Mouse (Mus musculus) stomach, embryonic 15.5 days (tissue): ENCODE results near the gene Grin3b. TPM values are rescaled to one million over a fixed set of nuclear protein-coding genes. Genes with fewer than 3 reads are reported as not detected.
A peak's percentile ranks its signal among the peaks of the same experiment; 100 is the strongest.

Experiments
- ATAC-seq: fragments of 200-750 bp; cut with Nextera tagmentation; 2 replicates; pipeline ENCODE4 v1.8.0; 2017; ENCODE audit warnings: low read depth, moderate number of reproducible peaks, moderate TSS enrichment; ENCODE audit not compliant: insufficient read depth, low FRiP score
- H3K27ac ChIP-seq: fragments of 300-500 bp; sonication (generic); 2 replicates; pipeline ENCODE4 v1.5.1; 2015; ENCODE audit warnings: mild to moderate bottlenecking, inconsistent platforms
- H3K27me3 ChIP-seq: fragments of 300-500 bp; sonication (generic); replicated peaks from 2 replicates; pipeline ENCODE4 v1.6.1; 2015; ENCODE audit warnings: inconsistent platforms
- H3K36me3 ChIP-seq: fragments of 300-500 bp; sonication (generic); 2 replicates; pipeline ENCODE4 v1.6.1; 2015; ENCODE audit warnings: inconsistent platforms
- H3K4me1 ChIP-seq: fragments of 300-500 bp; sonication (generic); 2 replicates; pipeline ENCODE4 v1.6.1; 2015; ENCODE audit warnings: inconsistent platforms
- H3K4me2 ChIP-seq: fragments of 300-500 bp; sonication (generic); 2 replicates; pipeline ENCODE4 v1.6.1; 2015; ENCODE audit warnings: mild to moderate bottlenecking, inconsistent platforms
- H3K4me3 ChIP-seq: fragments of 300-500 bp; sonication (generic); replicated peaks from 2 replicates; pipeline ENCODE4 v1.5.1; 2015; ENCODE audit warnings: inconsistent platforms
- H3K9ac ChIP-seq: fragments of 300-500 bp; sonication (generic); 2 replicates; pipeline ENCODE4 v1.6.1; 2015; ENCODE audit warnings: inconsistent platforms
- H3K9me3 ChIP-seq: fragments of 300-500 bp; sonication (generic); 2 replicates; pipeline ENCODE4 v1.6.1; 2016; ENCODE audit warnings: inconsistent platforms
- WGBS: fragments of 180-500 bp; shearing (Covaris S2); methylation state at CpG from one replicate; pipeline ENCODE4 v1.1.7; 2015; 5-methylcytosine and 5-hydroxymethylcytosine counted together
- polyA plus RNA-seq: library from polyadenylated mRNA; unstranded; fragments of >200 nt; fragmentation: Nextera tagmentation; extraction: Ambion mirVana; gene quantifications from 2 replicates; pipeline ENCODE4 v1.2.1, GENCODE M21; 2015

The Grin3b gene
- polyA plus RNA-seq, 1 experiment from 2014 or later = 0.27 TPM

GRCm38 (mm10) chr10:80021320-80021641 lies 50.8 kb downstream of the Grin3b start:
- Histone ChIP-seq H3K4me3 (no peak overlapping the region), H3K27me3 (no peaks in the 10 kb centered on the region), H3K27ac (no peak overlapping the region), H3K4me1 (peaks cover 30% of the 10 kb centered on the region), H3K4me2 (no peak overlapping the region), H3K9me3 (no peaks in the 10 kb centered on the region), H3K36me3 (no peaks in the 10 kb centered on the region), H3K9ac (no peak overlapping the region)
- whole genome bisulfite sequencing = 82% methylated on average over 13 of the region's 13 CpGs
- no peak for ATAC-seq

GRCm38 (mm10) chr10:80022164-80022563 lies 51.6 kb downstream of the Grin3b start:
- Histone ChIP-seq H3K4me3 (no peak overlapping the region), H3K36me3 (no peaks in the 10 kb centered on the region), H3K9ac (no peak overlapping the region), H3K9me3 (no peaks in the 10 kb centered on the region), H3K27me3 (no peaks in the 10 kb centered on the region), H3K4me2 (no peak overlapping the region), H3K27ac (no peak overlapping the region), H3K4me1 (peaks cover 30% of the 10 kb centered on the region)
- 93% methylated on average over 12 of the region's 12 CpGs for WGBS
- no peak for ATAC-seq

GRCm38 (mm10) chr10:80022806-80023205 lies 52.3 kb downstream of the Grin3b start:
- no peak overlapping the region for H3K9ac ChIP-seq
- no peaks in the 10 kb centered on the region for H3K36me3 ChIP-seq
- no peak overlapping the region for H3K27ac ChIP-seq
- 94% methylated on average over 8 of the region's 8 CpGs for WGBS
- no peaks in the 10 kb centered on the region for H3K27me3 ChIP-seq
- H3K9me3 ChIP-seq = no peaks in the 10 kb centered on the region
- peaks cover 30% of the 10 kb centered on the region for H3K4me1 ChIP-seq
- no peak overlapping the region for H3K4me2 ChIP-seq
- ATAC-seq = no peak
- H3K4me3 ChIP-seq = no peak overlapping the region

- Histone ChIP-seq H3K4me1 (peaks cover 27% of the 10 kb centered on the region), H3K9ac (no peak overlapping the region), H3K9me3 (no peaks in the 10 kb centered on the region), H3K36me3 (no peaks in the 10 kb centered on the region), H3K27ac (no peak overlapping the region; the same call in 1 of the 2 replicates), H3K27me3 (no peaks in the 10 kb centered on the region), H3K4me3 (no peak overlapping the region), H3K4me2 (no peak overlapping the region)
- 66% methylated on average over 5 of the region's 5 CpGs for WGBS
- no peak for ATAC-seq
Observed at GRCm38 (mm10) chr10:80023758-80024157, 53.2 kb downstream of the Grin3b start.

- H3K4me2 ChIP-seq = no peak overlapping the region
- H3K27ac ChIP-seq = peak overlapping the region; percentile 8; the same call in 1 of the 2 replicates
- H3K4me1 ChIP-seq = peaks cover 21% of the 10 kb centered on the region; the same call in 1 of the 2 replicates
- 74% methylated on average over 15 of the region's 15 CpGs for WGBS
- no peaks in the 10 kb centered on the region for H3K36me3 ChIP-seq
- H3K9ac ChIP-seq = no peak overlapping the region
- no peaks in the 10 kb centered on the region for H3K27me3 ChIP-seq
- no peaks in the 10 kb centered on the region for H3K9me3 ChIP-seq
- no peak for ATAC-seq
- H3K4me3 ChIP-seq = no peak overlapping the region
Observed at GRCm38 (mm10) chr10:80024229-80025043, 53.9 kb downstream of the Grin3b start.

GRCm38 (mm10) chr10:80025044-80025347 lies 54.5 kb downstream of the Grin3b start:
- Histone ChIP-seq H3K4me2 (no peak overlapping the region), H3K4me1 (peaks cover 16% of the 10 kb centered on the region; the same call in 1 of the 2 replicates), H3K36me3 (no peaks in the 10 kb centered on the region), H3K9ac (no peak overlapping the region), H3K27me3 (no peaks in the 10 kb centered on the region), H3K9me3 (no peaks in the 10 kb centered on the region), H3K27ac (no peak overlapping the region), H3K4me3 (no peak overlapping the region)
- 60% methylated on average over 4 of the region's 4 CpGs for WGBS
- ATAC-seq = no peak

- no peak overlapping the region for H3K9ac ChIP-seq
- 67% methylated on average over 10 of the region's 10 CpGs for WGBS
- no peak overlapping the region for H3K4me3 ChIP-seq
- peaks cover 11% of the 10 kb centered on the region; the same call in 1 of the 2 replicates for H3K4me1 ChIP-seq
- ATAC-seq = no peak
- H3K27me3 ChIP-seq = no peaks in the 10 kb centered on the region
- no peaks in the 10 kb centered on the region for H3K36me3 ChIP-seq
- H3K4me2 ChIP-seq = no peak overlapping the region
- H3K9me3 ChIP-seq = no peaks in the 10 kb centered on the region
- no peak overlapping the region for H3K27ac ChIP-seq
Observed at GRCm38 (mm10) chr10:80025463-80025862, 54.9 kb downstream of the Grin3b start.

- H3K4me3 ChIP-seq = no peak overlapping the region
- ATAC-seq = no peak
- no peaks in the 10 kb centered on the region for H3K36me3 ChIP-seq
- H3K9me3 ChIP-seq = no peaks in the 10 kb centered on the region
- H3K4me2 ChIP-seq = no peak overlapping the region
- WGBS = 62% methylated on average over 12 of the region's 12 CpGs
- no peak overlapping the region for H3K9ac ChIP-seq
- 0 out of 2 replicates have a peak, but pooled peaks cover 8% of the 10 kb centered on the region for H3K4me1 ChIP-seq
- no peak overlapping the region for H3K27ac ChIP-seq
- H3K27me3 ChIP-seq = no peaks in the 10 kb centered on the region
Observed at GRCm38 (mm10) chr10:80025889-80026288, 55.4 kb downstream of the Grin3b start.

Other genes with a start within 250 kb of the Grin3b start
- 33.9 and 38.7 TPM in 2 replicates for gene Polrmt, start 224.1 kb upstream of the Grin3b start, polyA plus RNA-seq
- 0.31 and 0.36 TPM in 2 replicates for gene Fgf22, start 215.6 kb upstream of the Grin3b start, polyA plus RNA-seq
- 87.8 and 88.1 TPM in 2 replicates for gene Rnf126, start 203.8 kb upstream of the Grin3b start, polyA plus RNA-seq
- gene Fstl3, start 193.4 kb upstream of the Grin3b start, polyA plus RNA-seq = 14.8 and 15.5 TPM in 2 replicates
- gene Prss57, start 179.8 kb upstream of the Grin3b start, polyA plus RNA-seq = 0.23 and 0.31 TPM in 2 replicates
- gene Palm, start 177.1 kb upstream of the Grin3b start, polyA plus RNA-seq = 53.3 and 54.1 TPM in 2 replicates
- 50.0 and 67.2 TPM in 2 replicates for gene Misp, start 149.7 kb upstream of the Grin3b start, polyA plus RNA-seq
- gene Ptbp1, start 116.3 kb upstream of the Grin3b start, polyA plus RNA-seq = 295 and 299 TPM in 2 replicates
- 5.2 and 10.6 TPM in 2 replicates for gene Prtn3, start 96.2 kb upstream of the Grin3b start, polyA plus RNA-seq
- gene Plppr3, start 96.1 kb upstream of the Grin3b start, polyA plus RNA-seq = 32.9 and 36.1 TPM in 2 replicates
- 3.8 and 11.1 TPM in 2 replicates for gene Elane, start 84.5 kb upstream of the Grin3b start, polyA plus RNA-seq
- gene Cfd, start 79.9 kb upstream of the Grin3b start, polyA plus RNA-seq = not detected in 2 replicates
- gene Med16, start 61.8 kb upstream of the Grin3b start, polyA plus RNA-seq = 43.6 and 47.8 TPM in 2 replicates
- 4.4 and 13.3 TPM in 2 replicates for gene Gm26602, start 59.9 kb upstream of the Grin3b start, polyA plus RNA-seq
- 0.83 and 0.94 TPM in 2 replicates for gene Kiss1r, start 53.7 kb upstream of the Grin3b start, polyA plus RNA-seq
- 137 and 140 TPM in 2 replicates for gene R3hdm4, start 49.5 kb upstream of the Grin3b start, polyA plus RNA-seq
- gene Arid3a, start 43.7 kb upstream of the Grin3b start, polyA plus RNA-seq = 9.8 and 10.0 TPM in 2 replicates
- 86.0 and 86.2 TPM in 2 replicates for gene Wdr18, start 10.6 kb upstream of the Grin3b start, polyA plus RNA-seq
- gene Tmem259, start 13.6 kb downstream of the Grin3b start, polyA plus RNA-seq = 20.6 and 21.3 TPM in 2 replicates
- 274 and 279 TPM in 2 replicates for gene Cnn2, start 17.9 kb downstream of the Grin3b start, polyA plus RNA-seq
- 4.2 and 4.8 TPM in 2 replicates for gene Abca7, start 25.8 kb downstream of the Grin3b start, polyA plus RNA-seq
- gene Arhgap45, start 45.9 kb downstream of the Grin3b start, polyA plus RNA-seq = 9.1 and 10.0 TPM in 2 replicates
- gene Polr2e, start 69.1 kb downstream of the Grin3b start, polyA plus RNA-seq = 188 and 199 TPM in 2 replicates
- 500 and 567 TPM in 2 replicates for gene Gpx4, start 76.5 kb downstream of the Grin3b start, polyA plus RNA-seq
- 14.8 and 15.9 TPM in 2 replicates for gene Sbno2, start 134.9 kb downstream of the Grin3b start, polyA plus RNA-seq
- gene Stk11, start 145.1 kb downstream of the Grin3b start, polyA plus RNA-seq = 16.9 and 19.2 TPM in 2 replicates
- 544 and 602 TPM in 2 replicates for gene Atp5d, start 167.9 kb downstream of the Grin3b start, polyA plus RNA-seq
- gene Cbarp, start 170.1 kb downstream of the Grin3b start, polyA plus RNA-seq = 5.1 and 6.7 TPM in 2 replicates
- gene Midn, start 177.6 kb downstream of the Grin3b start, polyA plus RNA-seq = 16.0 and 19.8 TPM in 2 replicates
- 90.3 and 103 TPM in 2 replicates for gene Cirbp, start 195.3 kb downstream of the Grin3b start, polyA plus RNA-seq
- 17.5 and 19.7 TPM in 2 replicates for gene 1600002K03Rik, start 202.2 kb downstream of the Grin3b start, polyA plus RNA-seq
- gene Efna2, start 208.8 kb downstream of the Grin3b start, polyA plus RNA-seq = 15.7 TPM in 2 replicates